Mouse (Mus musculus): ENCODE results near the gene Gm37419. TPM values are rescaled to one million over a fixed set of nuclear protein-coding genes. Genes with fewer than 3 reads are reported as not detected.

Gm37419 gene
- polyA plus RNA-seq, 1 experiment from 2014 or later = not detected

DNA sequence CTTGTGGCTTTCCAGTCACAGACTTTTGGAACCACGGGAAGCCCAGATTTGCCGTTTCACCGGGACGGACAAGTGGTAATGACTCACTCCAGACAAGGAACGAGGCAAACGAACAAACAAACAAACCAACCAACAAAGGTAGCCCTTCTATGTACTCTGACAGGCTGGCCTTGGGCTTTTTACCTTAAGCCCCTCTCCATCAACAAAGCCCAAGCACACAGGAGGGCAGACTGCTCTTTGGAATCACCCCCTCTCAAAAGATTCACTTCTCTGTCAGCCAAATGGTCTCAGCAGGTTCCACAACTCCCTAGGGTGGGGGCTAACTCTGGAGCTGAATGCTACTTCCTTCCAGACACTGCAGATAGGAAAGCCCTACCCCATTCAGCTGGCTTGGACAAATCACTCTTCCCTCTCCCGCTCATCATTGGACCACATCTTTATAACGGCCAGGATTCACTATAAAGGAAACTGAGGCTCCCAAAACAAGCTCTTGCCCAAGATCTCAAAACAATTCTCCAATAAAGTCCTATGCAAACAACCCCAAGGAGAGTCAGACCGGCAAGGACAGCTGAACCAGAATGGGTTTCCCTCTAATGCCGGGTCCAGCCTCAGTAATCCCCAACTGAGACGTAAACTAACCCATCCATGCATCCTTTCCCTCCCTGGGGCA lies 7.9 kb upstream of the Gm37419 start:
- Histone ChIP-seq H3K27ac (ENCODE audit: poor library complexity, severe bottlenecking) (no peak overlapping the region), H3K9ac (peak overlapping the region; percentile 71), H3K4me2 (peak overlapping the region; percentile 97), H3K4me3 (peak overlapping the region; percentile 58), H3K9me3 (replicated peaks) (no peaks in the 10 kb centered on the region), H3K4me1 (replicated peaks) (peaks cover 27% of the 10 kb centered on the region), H3K27me3 (replicated peaks) (peaks cover 18% of the 10 kb centered on the region), H3K36me3 (no peaks in the 10 kb centered on the region)
- WGBS = 12% methylated on average over 11 of the region's 11 CpGs
- ATAC-seq (ENCODE audit: insufficient number of reproducible peaks, low FRiP score) = no peak

DNA sequence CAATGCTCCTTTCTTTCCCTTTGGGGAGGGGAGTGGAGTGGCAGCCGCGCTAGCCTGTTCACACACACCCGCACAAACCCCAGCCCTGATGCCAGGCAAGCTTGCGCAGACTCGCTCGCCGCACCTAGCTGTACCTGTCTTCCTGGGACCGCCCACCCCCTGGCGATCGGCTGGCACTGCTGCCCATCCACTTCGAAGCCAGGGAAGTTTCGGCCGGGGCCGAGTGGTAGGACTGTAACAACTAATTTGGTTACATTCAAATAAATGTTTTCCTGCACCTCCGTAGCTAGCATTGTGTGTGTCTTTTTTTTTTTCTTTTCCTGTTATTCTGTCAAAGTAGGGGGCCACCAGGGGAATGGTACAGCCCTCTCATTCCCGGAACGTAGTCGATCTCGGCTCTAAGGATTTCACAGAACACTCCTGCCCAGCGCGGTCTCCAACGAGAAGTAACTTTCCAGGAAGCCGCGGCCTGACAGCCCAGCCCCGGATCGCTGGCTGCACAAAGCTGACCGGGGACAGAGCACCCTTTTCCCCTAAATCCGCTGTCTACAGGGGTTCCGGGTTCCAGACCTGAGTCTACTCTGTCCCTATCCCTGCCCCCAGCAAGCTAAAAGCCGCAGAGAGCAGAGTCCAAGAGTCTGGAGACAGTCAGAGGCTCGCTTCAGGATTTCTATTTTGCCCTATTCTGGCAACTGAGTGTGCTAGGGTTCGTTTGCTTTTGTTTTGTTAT lies 7.1 kb upstream of the Gm37419 start:
- WGBS = 2% methylated on average over 30 of the region's 32 CpGs
- no peak for ATAC-seq (ENCODE audit: insufficient number of reproducible peaks, low FRiP score)

DNA sequence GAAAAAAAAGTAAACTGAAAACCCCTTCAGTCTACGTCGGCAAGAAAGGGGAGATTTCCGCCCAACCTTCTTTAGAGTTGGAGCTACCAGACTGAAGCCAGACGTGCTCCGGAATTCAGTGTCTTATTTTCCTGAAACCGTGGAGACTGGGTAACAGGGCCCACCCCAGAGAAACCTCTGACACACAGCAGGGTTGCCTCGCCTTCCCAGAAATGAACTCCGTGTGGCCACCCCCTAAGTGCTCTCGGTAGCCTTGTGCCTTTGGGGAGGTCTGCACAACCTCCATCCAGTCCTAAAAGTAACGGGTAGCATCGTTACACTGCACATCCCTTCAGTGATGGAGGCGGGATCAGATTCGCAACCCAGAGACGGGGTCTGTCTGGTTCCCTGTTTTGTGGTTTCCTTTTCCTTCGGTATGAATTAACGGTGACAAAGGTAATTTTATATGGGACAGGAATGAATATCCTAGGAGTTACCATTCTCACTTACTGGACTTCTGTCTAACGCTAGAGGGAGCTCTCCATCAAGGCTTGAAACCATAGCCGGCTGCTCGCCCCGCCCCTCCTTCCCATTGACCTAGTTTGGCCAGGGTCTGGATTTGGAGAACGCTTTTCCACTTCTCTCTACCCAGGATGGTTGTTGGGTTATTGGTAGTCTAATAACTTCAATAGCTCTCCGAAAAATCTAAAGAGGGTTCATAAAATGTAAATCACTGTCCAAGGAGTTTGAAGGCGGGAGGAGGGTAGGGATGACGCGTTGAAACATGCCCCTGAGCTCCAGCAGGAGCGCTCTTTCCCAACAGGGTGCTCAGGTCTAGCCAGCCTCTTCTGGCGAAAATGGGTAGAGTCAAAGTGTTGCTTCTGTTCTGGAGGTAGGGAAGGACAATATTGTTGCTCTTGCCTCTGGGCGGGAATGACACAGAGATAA lies 6.1 kb upstream of the Gm37419 start:
- H3K36me3 ChIP-seq = no peaks in the 10 kb centered on the region
- H3K4me1 ChIP-seq (replicated peaks) = peaks cover 39% of the 10 kb centered on the region
- H3K27me3 ChIP-seq (replicated peaks) = peaks cover 18% of the 10 kb centered on the region
- H3K4me2 ChIP-seq = peak overlapping the region; percentile 97
- peak overlapping the region; percentile 71 for H3K9ac ChIP-seq
- H3K9me3 ChIP-seq (replicated peaks) = no peaks in the 10 kb centered on the region
- peak overlapping the region; percentile 58 for H3K4me3 ChIP-seq
- ATAC-seq (ENCODE audit: insufficient number of reproducible peaks, low FRiP score) = peak; percentile 78
- WGBS = 1% methylated on average over 28 of the region's 28 CpGs
- H3K27ac ChIP-seq (ENCODE audit: poor library complexity, severe bottlenecking) = no peak overlapping the region

More for the DNA sequence above, 7.1 kb upstream of the Gm37419 start:
- Histone ChIP-seq H3K4me1 (replicated peaks) (peaks cover 34% of the 10 kb centered on the region), H3K4me3 (peak overlapping the region; percentile 58), H3K4me2 (peak overlapping the region; percentile 97), H3K27me3 (replicated peaks) (peaks cover 18% of the 10 kb centered on the region), H3K36me3 (no peaks in the 10 kb centered on the region), H3K27ac (ENCODE audit: poor library complexity, severe bottlenecking) (no peak overlapping the region), H3K9ac (peak overlapping the region; percentile 71), H3K9me3 (replicated peaks) (no peaks in the 10 kb centered on the region)

DNA sequence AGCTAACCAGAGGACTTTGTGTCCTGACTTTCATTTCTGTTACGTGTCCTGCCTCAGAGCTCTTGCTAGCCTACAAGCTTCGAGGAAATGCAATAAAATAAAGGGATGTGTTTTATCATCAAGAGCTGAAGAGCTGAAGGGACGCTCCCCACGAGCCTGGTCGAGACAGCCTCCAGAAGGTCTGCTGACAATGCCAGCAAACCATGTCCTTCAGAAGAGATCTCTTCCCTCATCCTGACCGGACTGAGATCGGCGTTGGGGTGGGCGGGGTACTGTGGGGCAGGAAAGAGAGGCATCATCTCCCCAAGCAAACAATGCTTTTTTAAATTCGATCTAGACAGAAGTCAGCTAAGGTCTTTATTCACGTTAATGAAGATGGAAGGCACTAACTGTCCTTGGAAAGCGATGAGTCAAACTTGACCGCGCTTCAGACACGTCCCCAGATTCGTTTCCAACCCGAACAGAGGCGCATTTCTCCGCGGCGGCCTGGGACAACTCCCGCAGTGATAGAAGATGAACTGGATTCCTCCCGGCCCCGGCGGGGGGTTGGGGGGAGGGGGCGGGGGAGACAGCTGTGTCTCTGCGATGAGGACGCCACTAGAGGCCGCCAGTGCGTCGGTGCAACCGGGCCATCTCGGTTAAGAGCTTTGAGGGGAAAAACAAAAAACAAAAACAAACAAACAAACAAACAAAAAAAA lies 5.2 kb upstream of the Gm37419 start:
- H3K27ac ChIP-seq (ENCODE audit: poor library complexity, severe bottlenecking) = no peak overlapping the region
- peak overlapping the region; percentile 58 for H3K4me3 ChIP-seq
- no peak for ATAC-seq (ENCODE audit: insufficient number of reproducible peaks, low FRiP score)
- peak overlapping the region; percentile 97 for H3K4me2 ChIP-seq
- under 1% methylated on average over 33 of the region's 33 CpGs for WGBS
- H3K4me1 ChIP-seq (replicated peaks) = peaks cover 39% of the 10 kb centered on the region
- H3K9me3 ChIP-seq (replicated peaks) = no peaks in the 10 kb centered on the region
- no peaks in the 10 kb centered on the region for H3K36me3 ChIP-seq
- H3K9ac ChIP-seq = peak overlapping the region; percentile 68
- peaks cover 18% of the 10 kb centered on the region for H3K27me3 ChIP-seq (replicated peaks)

DNA sequence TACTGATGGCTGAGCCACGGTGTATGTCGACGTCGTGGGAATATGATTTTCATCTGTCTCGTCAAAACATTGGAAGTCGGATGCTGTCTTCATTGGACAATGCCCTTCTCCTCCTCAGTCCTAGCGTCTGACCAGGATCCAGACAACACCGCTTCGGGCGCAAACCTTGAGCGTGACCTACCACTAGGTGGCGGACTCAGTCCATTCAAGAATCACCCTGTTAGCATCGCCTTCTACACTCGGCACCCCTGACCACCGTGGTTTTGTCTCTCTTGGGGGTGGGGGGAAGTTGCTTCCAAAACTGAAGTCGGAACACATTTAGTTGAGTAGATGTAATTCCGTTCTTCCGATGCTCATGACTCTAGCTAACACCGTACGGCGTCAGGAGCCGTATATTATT lies 4.1 kb upstream of the Gm37419 start:
- Histone ChIP-seq H3K4me3 (peak overlapping the region; percentile 57), H3K9me3 (replicated peaks) (no peaks in the 10 kb centered on the region), H3K4me2 (peak overlapping the region; percentile 97), H3K27ac (ENCODE audit: poor library complexity, severe bottlenecking) (no peak overlapping the region; the same call in 1 of the 2 replicates), H3K27me3 (replicated peaks) (peaks cover 15% of the 10 kb centered on the region), H3K36me3 (no peaks in the 10 kb centered on the region), H3K4me1 (replicated peaks) (peaks cover 39% of the 10 kb centered on the region), H3K9ac (peak overlapping the region; percentile 70; the same call in 1 of the 2 replicates)
- ATAC-seq (ENCODE audit: insufficient number of reproducible peaks, low FRiP score) = peak; percentile 49; the same call in 1 of the 2 replicates
- 1% methylated on average over 22 of the region's 22 CpGs for WGBS

DNA sequence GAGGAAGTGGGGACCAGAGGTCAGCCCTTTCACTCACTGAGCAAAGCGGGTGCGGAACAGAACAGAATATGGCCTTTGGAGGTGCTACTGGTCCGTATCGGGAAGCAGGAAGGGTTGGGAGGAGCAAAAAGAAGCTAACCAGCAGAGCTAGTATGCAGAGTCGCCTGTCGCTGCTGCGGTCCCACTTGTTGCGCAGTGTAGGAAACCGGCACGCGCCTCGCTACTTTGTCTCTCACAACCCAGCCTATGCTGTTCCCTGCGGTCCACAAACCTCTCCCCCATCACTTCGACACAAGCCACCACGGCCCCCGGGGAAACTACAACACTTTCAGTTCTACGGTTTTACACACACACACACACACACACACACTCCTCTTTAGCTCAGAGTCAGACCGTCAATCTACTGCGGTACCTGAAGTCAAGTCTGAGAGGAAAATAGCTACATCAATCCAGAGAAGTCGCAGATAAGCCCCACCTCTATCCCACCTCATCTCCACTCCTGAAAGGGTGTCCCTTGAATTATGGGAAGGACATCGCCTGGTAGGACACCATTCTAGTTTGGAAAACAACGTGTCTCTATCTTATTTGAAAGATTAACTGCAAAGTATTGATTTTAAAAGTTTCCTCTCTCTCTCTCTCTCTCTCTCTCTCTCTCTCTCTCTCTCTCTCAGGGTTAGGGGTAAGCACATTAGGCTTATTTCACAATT lies 3.4 kb upstream of the Gm37419 start:
- Histone ChIP-seq H3K4me1 (replicated peaks) (peaks cover 40% of the 10 kb centered on the region), H3K9ac (peak overlapping the region; percentile 70), H3K27me3 (replicated peaks) (peaks cover 8% of the 10 kb centered on the region), H3K27ac (ENCODE audit: poor library complexity, severe bottlenecking) (peak overlapping the region; percentile 3), H3K4me3 (peak overlapping the region; percentile 57), H3K9me3 (replicated peaks) (no peaks in the 10 kb centered on the region), H3K36me3 (no peaks in the 10 kb centered on the region), H3K4me2 (peak overlapping the region; percentile 97)
- under 1% methylated on average over 22 of the region's 22 CpGs for WGBS
- ATAC-seq (ENCODE audit: insufficient number of reproducible peaks, low FRiP score) = no peak

DNA sequence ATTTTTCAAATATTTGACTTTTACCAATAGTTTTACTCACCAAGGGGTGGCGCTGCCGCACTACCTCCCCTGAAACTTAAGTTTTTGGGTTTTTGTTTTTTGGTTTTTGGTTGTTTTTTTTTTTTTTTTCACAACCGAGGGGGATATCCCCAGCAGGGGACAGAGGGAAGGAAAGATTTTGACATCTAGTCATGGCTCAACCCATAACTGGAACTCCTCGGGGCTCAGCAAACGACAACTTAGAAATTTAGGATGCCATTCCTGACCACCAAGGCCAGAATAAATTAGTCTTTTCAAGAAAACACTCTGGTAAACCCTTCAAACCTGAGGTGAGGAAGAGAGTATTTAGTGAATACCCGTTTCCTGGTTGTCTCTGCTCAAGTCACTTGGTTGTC lies 2.8 kb upstream of the Gm37419 start:
- no peaks in the 10 kb centered on the region for H3K9me3 ChIP-seq (replicated peaks)
- H3K27ac ChIP-seq (ENCODE audit: poor library complexity, severe bottlenecking) = no peak overlapping the region
- no peak for ATAC-seq (ENCODE audit: insufficient number of reproducible peaks, low FRiP score)
- WGBS = 4% methylated on average over 6 of the region's 6 CpGs
- H3K4me2 ChIP-seq = peak overlapping the region; percentile 97
- peak overlapping the region; percentile 57; the same call in 1 of the 2 replicates for H3K4me3 ChIP-seq
- H3K9ac ChIP-seq = no peak overlapping the region
- H3K36me3 ChIP-seq = no peaks in the 10 kb centered on the region
- peaks cover 40% of the 10 kb centered on the region for H3K4me1 ChIP-seq (replicated peaks)
- peaks cover 2% of the 10 kb centered on the region for H3K27me3 ChIP-seq (replicated peaks)

DNA sequence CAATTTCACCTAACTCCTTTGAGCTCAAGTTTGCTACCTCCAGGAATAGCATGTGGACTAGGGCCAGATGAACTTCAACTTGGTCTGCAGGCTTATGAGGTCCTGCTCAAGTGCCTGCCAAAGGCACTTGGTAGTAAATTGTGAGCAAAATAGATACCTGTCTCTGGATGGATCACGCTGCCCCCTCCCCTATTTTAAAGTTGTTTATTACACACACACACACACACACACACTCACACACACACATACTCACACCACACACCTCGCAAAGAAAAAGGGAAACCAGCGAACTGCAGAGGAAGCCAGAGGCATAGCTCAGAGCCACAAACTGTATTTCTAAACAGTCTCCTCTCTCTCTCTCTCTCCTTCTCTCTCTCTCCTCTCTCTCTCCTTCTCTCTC lies 2.1 kb upstream of the Gm37419 start:
- Histone ChIP-seq H3K27ac (ENCODE audit: poor library complexity, severe bottlenecking) (peak overlapping the region; percentile 19; the same call in 1 of the 2 replicates), H3K9ac (peak overlapping the region; percentile 37; the same call in 1 of the 2 replicates)
- ATAC-seq (ENCODE audit: insufficient number of reproducible peaks, low FRiP score) = no peak

DNA sequence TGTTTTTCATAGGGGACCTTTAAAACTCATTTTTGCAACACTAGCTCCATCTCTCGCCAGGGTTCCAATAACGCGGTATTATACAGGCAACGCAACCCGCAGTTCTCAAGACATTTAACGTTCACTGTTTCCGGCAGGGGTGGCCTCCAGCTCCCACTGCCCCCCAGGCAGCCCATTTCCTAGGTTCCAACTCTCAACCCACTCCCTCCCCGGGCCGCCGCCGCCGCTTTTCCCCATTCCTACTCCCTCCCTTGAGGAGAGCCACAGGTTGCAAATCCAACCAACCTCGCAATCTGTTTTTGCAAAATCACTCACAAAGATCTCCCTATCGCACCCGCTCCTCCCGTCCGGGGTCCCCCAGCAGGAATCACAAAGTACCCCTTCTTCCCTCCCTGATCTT lies 1.4 kb upstream of the Gm37419 start:
- Histone ChIP-seq H3K4me1 (replicated peaks) (peaks cover 35% of the 10 kb centered on the region), H3K27me3 (replicated peaks) (no peaks in the 10 kb centered on the region), H3K9ac (peak overlapping the region; percentile 97), H3K4me2 (peak overlapping the region; percentile 97), H3K4me3 (peak overlapping the region; percentile 92), H3K9me3 (replicated peaks) (no peaks in the 10 kb centered on the region), H3K36me3 (no peaks in the 10 kb centered on the region), H3K27ac (ENCODE audit: poor library complexity, severe bottlenecking) (no peak overlapping the region)
- ATAC-seq (ENCODE audit: insufficient number of reproducible peaks, low FRiP score) = no peak
- WGBS = 1% methylated on average over 17 of the region's 17 CpGs

More for the DNA sequence above, 2.1 kb upstream of the Gm37419 start:
- Histone ChIP-seq H3K4me1 (replicated peaks) (peaks cover 39% of the 10 kb centered on the region), H3K27me3 (replicated peaks) (no peaks in the 10 kb centered on the region), H3K9me3 (replicated peaks) (no peaks in the 10 kb centered on the region), H3K36me3 (no peaks in the 10 kb centered on the region), H3K4me2 (peak overlapping the region; percentile 97), H3K4me3 (peak overlapping the region; percentile 92)
- 8% methylated on average over 3 of the region's 3 CpGs for WGBS
